Mouse (Mus musculus) liver, adult 2 months (tissue): ENCODE data around the gene Tmsb15b2. TPM values are rescaled to one million over a fixed set of nuclear protein-coding genes. Genes with fewer than 3 reads are reported as not detected.
"Not testable (repeated sequence)": the region's sequence is repeated elsewhere in the genome, so short reads cannot be mapped to it uniquely, and the experiment has no call there.

Source experiments
- DNase-seq: peaks from one replicate; pipeline ENCODE4 v3.0.0-alpha.2; 2011; ENCODE audit warnings: low read depth, low spot score; ENCODE audit errors: extremely low read depth
- H3K27ac ChIP-seq: fragments of 200-500 bp; replicated peaks from 2 replicates; pipeline ENCODE4 v1.5.1; 2012; ENCODE audit warnings: low read depth, mild to moderate bottlenecking, control low read depth, inconsistent platforms, low read length; ENCODE audit not compliant: insufficient read depth
- H3K27me3 ChIP-seq: fragments of 200-500 bp; 2 replicates; pipeline ENCODE4 v1.6.1; 2012; ENCODE audit warnings: mild to moderate bottlenecking, moderate library complexity, low read length, inconsistent platforms; ENCODE audit not compliant: control insufficient read depth, insufficient read depth
- H3K36me3 ChIP-seq: fragments of 200-500 bp; 2 replicates; pipeline ENCODE4 v1.6.1; 2012; ENCODE audit warnings: low read length, inconsistent platforms; ENCODE audit not compliant: control insufficient read depth, insufficient read depth
- H3K4me1 ChIP-seq: fragments of 200-500 bp; 2 replicates; pipeline ENCODE4 v1.6.1; 2011; ENCODE audit warnings: low read length; ENCODE audit not compliant: control insufficient read depth, insufficient read depth
- H3K4me3 ChIP-seq: fragments of 200-500 bp; 2 replicates; pipeline ENCODE4 v1.5.1; 2011; ENCODE audit warnings: low read depth, mild to moderate bottlenecking, control low read depth, low read length, moderate library complexity; ENCODE audit not compliant: insufficient read depth
- H3K79me2 ChIP-seq: fragments of 200-500 bp; 2 replicates; pipeline ENCODE4 v1.6.1; 2012; ENCODE audit warnings: inconsistent platforms, mild to moderate bottlenecking, low read length, moderate library complexity; ENCODE audit not compliant: control insufficient read depth, insufficient read depth
- H3K9ac ChIP-seq: fragments of 200-500 bp; 2 replicates; pipeline ENCODE4 v1.6.1; 2012; ENCODE audit warnings: low read depth, mild to moderate bottlenecking, control low read depth, inconsistent platforms, low read length
- CTCF ChIP-seq: fragments of 200-500 bp; IDR thresholded peaks from 2 replicates; pipeline ENCODE4 v1.5.1; 2011; ENCODE audit warnings: low read depth, low read length, control low read depth
- POLR2A ChIP-seq: fragments of 200-500 bp; IDR thresholded peaks from 2 replicates; pipeline ENCODE4 v1.6.1; 2011; ENCODE audit warnings: low read length, control low read depth; ENCODE audit not compliant: insufficient read depth; ENCODE audit errors: extremely low read depth
- WGBS: fragments of 180-500 bp; shearing (Covaris S2); methylation state at CpG from one replicate; pipeline ENCODE4 v1.1.7; 2018; 5-methylcytosine and 5-hydroxymethylcytosine counted together
- polyA plus RNA-seq: library from polyadenylated mRNA; depleted of rRNA; stranded (reverse); fragments of >200 nt; gene quantifications from 2 replicates; pipeline ENCODE4 v1.2.3, GENCODE M21; 2012
- total RNA-seq: library from RNA; depleted of rRNA; stranded (reverse); fragments of >200 nt; gene quantifications from 2 replicates; pipeline ENCODE4 v1.2.3, GENCODE M21; 2014

The Tmsb15b2 gene
- total and polyA plus RNA-seq, 2 experiments = 1.4 TPM; not detected in 1

GRCm38 (mm10) chrX:136976424-136977084 is 1.3 kb upstream of the Tmsb15b2 start, which contains the start of the genes Tmsb15l and Tmsb15b1:
Gene Tmsb15l, minus strand, starts transcription at chrX:136976869.
Gene Tmsb15b1, minus strand, starts transcription at chrX:136976874.
- Histone ChIP-seq H3K4me3 (peak within 1 kb of the TSS; percentile 1; the same call in 1 of the 2 replicates), H3K27ac (no peak within 1 kb of the TSS), H3K9ac (no peak within 1 kb of the TSS), H3K79me2 (no peaks in the 10 kb centered on the region), H3K4me1 (no peaks in the 10 kb centered on the region; the same call in 1 of the 2 replicates), H3K36me3 (no peaks in the 10 kb centered on the region), H3K27me3 (no peaks in the 10 kb centered on the region)
- peak; percentile 74 for DNase-seq
- TF ChIP-seq CTCF = no peak
- no peak for TF ChIP-seq POLR2A
- 9% methylated on average over 15 of the region's 15 CpGs for WGBS

DNA sequence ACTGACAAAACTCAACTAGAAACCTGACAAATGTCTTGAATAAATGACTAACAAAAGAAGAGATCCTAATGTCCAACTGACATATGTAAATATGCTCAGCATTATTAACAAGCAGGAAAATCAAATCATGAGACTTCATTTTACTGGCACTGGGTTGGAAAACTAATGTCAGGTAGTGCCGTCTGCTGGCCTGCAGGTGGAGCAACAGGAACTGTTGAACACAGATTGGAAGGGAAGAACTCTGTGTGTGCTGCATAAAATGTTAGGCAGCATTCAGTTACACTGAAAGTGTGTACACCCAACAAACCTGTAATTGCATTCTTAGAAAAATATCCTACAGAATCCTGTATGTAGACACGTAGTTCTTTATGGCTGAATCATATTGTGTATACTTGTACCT is 15.6 kb downstream of the Tmsb15b2 start:
- Histone ChIP-seq H3K36me3 (no peaks in the 10 kb centered on the region), H3K4me1 (no peaks in the 10 kb centered on the region), H3K4me3 (no peak overlapping the region), H3K9ac (no peak overlapping the region), H3K27ac (no peak overlapping the region), H3K79me2 (no peaks in the 10 kb centered on the region), H3K27me3 (no peaks in the 10 kb centered on the region)
- no peak for DNase-seq
- TF ChIP-seq CTCF (peak; percentile 31; the same call in 1 of the 2 replicates), POLR2A (no peak)
- WGBS = 25% methylated on average over 2 of the region's 2 CpGs

DNA sequence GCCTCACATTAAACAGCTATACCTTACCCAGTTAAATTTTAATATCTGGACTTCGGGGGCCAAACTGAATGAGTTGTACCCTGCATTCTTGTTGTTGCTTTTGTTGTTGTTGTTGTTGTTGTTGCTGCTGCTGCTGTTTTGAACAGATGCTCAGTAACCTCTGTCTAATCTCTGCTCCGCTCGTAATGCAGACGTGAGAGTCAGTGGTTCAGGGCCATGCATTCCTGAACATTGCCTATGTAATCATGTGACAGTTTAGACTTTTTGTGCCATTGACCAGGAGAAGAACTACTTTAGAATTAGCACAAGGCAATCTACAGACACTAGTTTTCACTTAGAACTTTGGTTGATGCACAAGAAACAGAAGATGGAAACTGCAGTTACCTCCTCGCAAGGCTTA is 17.0 kb downstream of the Tmsb15b2 start:
- 51% methylated on average over 5 of the region's 5 CpGs for WGBS

GRCm38 (mm10) chrX:136957583-136958279 is 17.6 kb downstream of the Tmsb15b2 start:
- not testable (repeated sequence) for H3K27ac ChIP-seq, H3K4me3 ChIP-seq, H3K79me2 ChIP-seq, H3K27me3 ChIP-seq, H3K4me1 ChIP-seq, H3K36me3 ChIP-seq, H3K9ac ChIP-seq
- 6% methylated on average over 13 of the region's 13 CpGs for WGBS
- DNase-seq = peak; percentile 5

More for the DNA sequence above, 17.0 kb downstream of the Tmsb15b2 start:
- not testable (repeated sequence) for H3K79me2 ChIP-seq, DNase-seq, H3K4me3 ChIP-seq, H3K9ac ChIP-seq, H3K36me3 ChIP-seq, H3K27me3 ChIP-seq, H3K4me1 ChIP-seq, H3K27ac ChIP-seq

- no peak for DNase-seq
- Histone ChIP-seq H3K4me3 (no peak overlapping the region), H3K27me3 (no peaks in the 10 kb centered on the region), H3K36me3 (no peaks in the 10 kb centered on the region), H3K79me2 (no peaks in the 10 kb centered on the region), H3K27ac (no peak overlapping the region), H3K9ac (no peak overlapping the region), H3K4me1 (no peaks in the 10 kb centered on the region)
- TF ChIP-seq POLR2A (no peak), CTCF (no peak)
- WGBS = 15% methylated on average over 3 of the region's 3 CpGs
Measured at GRCm38 (mm10) chrX:136937985-136938384, 37.3 kb downstream of the Tmsb15b2 start.

DNA sequence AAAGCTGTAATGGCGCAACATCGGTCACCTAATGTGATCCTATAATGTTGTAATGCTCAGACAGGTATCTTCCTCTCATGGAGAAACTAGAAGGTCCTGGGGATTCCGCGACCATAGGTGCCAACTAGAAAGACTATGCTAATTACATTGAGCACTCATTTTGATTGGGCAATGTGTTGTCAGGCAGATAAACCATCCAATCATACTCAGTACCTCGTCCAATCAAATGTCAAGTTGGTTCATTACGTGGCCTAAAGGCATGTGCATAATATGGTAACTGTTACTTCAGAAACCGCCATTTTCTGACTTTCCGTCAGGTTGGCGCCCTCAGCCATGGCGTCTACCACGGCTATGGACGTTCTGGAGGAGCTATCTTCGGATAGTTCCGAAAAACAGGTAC is 48.3 kb downstream of the Tmsb15b2 start, which contains the start of gene H2bfm:
Gene H2bfm (plus strand): TSS at position 295 of the 400 bp plus-strand sequence.
- no peaks in the 10 kb centered on the region for H3K27me3 ChIP-seq
- H3K27ac ChIP-seq = no peak within 1 kb of the TSS
- DNase-seq = no peak
- WGBS = 92% methylated on average over 14 of the region's 14 CpGs
- H3K4me3 ChIP-seq = no peak within 1 kb of the TSS
- TF ChIP-seq CTCF (no peak), POLR2A (no peak)
- no peak within 1 kb of the TSS for H3K9ac ChIP-seq
- H3K79me2 ChIP-seq = no peaks in the 10 kb centered on the region
- no peaks in the 10 kb centered on the region for H3K4me1 ChIP-seq
- H3K36me3 ChIP-seq = no peaks in the 10 kb centered on the region
